Mouse (Mus musculus): ENCODE results near the gene Lmntd2. TPM values are rescaled to one million over a fixed set of nuclear protein-coding genes. Genes with fewer than 3 reads are reported as not detected.

Gene Lmntd2
- polyA plus RNA-seq, 1 experiment from 2014 or later = 0.46 TPM

GRCm38 (mm10) chr7:141215880-141216733 lies 2.2 kb upstream of the Lmntd2 start:
- H3K27ac ChIP-seq (replicated peaks in 1 of 2; ENCODE audit: control insufficient read depth in 1 of 2, insufficient read depth in 1 of 2, low read depth in 2 of 2, low read length in 2 of 2) = peak overlapping the region; percentile 32 to 43
- H3K36me3 ChIP-seq (ENCODE audit: control insufficient read depth, insufficient read depth, low read length) = 0 out of 2 replicates have a peak, but pooled peaks cover 11% of the 10 kb centered on the region
- WGBS = under 1% methylated on average over 40 of the region's 42 CpGs
- no peaks in the 10 kb centered on the region for H3K9me3 ChIP-seq (ENCODE audit: control insufficient read depth, low read length)
- H3K9ac ChIP-seq (ENCODE audit: low read length) = peak overlapping the region; percentile 79
- no peaks in the 10 kb centered on the region; the same call in 1 of the 2 replicates for H3K27me3 ChIP-seq (ENCODE audit: control insufficient read depth, insufficient read depth, low read length)
- H3K4me1 ChIP-seq (ENCODE audit: control insufficient read depth in 2 of 2, insufficient read depth in 2 of 2, low read length in 2 of 2) = peaks cover 14 to 26% of the 10 kb centered on the region in 2 experiments
- H3K4me2 ChIP-seq (ENCODE audit: low read length) = peak overlapping the region; percentile 96
- peak; percentile 0; the same call in 1 of the 2 replicates for ATAC-seq (ENCODE audit: insufficient number of reproducible peaks, insufficient read depth, low FRiP score, low read depth)
- peak overlapping the region; percentile 58 to 61 for H3K4me3 ChIP-seq (ENCODE audit: control insufficient read depth in 1 of 2, insufficient read depth in 1 of 2, low read depth in 1 of 2, low read length in 2 of 2)

- peak; percentile 94 for ATAC-seq (ENCODE audit: insufficient number of reproducible peaks, insufficient read depth, low FRiP score, low read depth)
- WGBS = under 1% methylated on average over 41 of the region's 41 CpGs
- H3K9me3 ChIP-seq (ENCODE audit: control insufficient read depth, low read length) = no peaks in the 10 kb centered on the region
- 0 out of 2 replicates have a peak, but pooled peaks cover 11% of the 10 kb centered on the region for H3K36me3 ChIP-seq (ENCODE audit: control insufficient read depth, insufficient read depth, low read length)
- H3K27me3 ChIP-seq (ENCODE audit: control insufficient read depth, insufficient read depth, low read length) = no peaks in the 10 kb centered on the region; the same call in 1 of the 2 replicates
- peak within 1 kb of the TSS; percentile 58 to 61 for H3K4me3 ChIP-seq (ENCODE audit: control insufficient read depth in 1 of 2, insufficient read depth in 1 of 2, low read depth in 1 of 2, low read length in 2 of 2)
- H3K27ac ChIP-seq (replicated peaks in 1 of 2; ENCODE audit: control insufficient read depth in 1 of 2, insufficient read depth in 1 of 2, low read depth in 2 of 2, low read length in 2 of 2) = peak within 1 kb of the TSS; percentile 43 to 50
- H3K4me1 ChIP-seq (ENCODE audit: control insufficient read depth in 2 of 2, insufficient read depth in 2 of 2, low read length in 2 of 2) = peaks cover 9 to 18% of the 10 kb centered on the region in 2 experiments
- peak within 1 kb of the TSS; percentile 79 for H3K9ac ChIP-seq (ENCODE audit: low read length)
- peak within 1 kb of the TSS; percentile 96 for H3K4me2 ChIP-seq (ENCODE audit: low read length)
These were observed 1.4 kb upstream of the Lmntd2 start, which contains the start of gene Rassf7 for GRCm38 (mm10) chr7:141215101-141215879. TSS of gene Rassf7 (plus strand) at chr7:141215860.

GRCm38 (mm10) chr7:141214310-141214709 lies 430 bp upstream of the Lmntd2 start:
- H3K4me2 ChIP-seq (ENCODE audit: low read length) = no peak overlapping the region
- H3K36me3 ChIP-seq (ENCODE audit: control insufficient read depth, insufficient read depth, low read length) = 0 out of 2 replicates have a peak, but pooled peaks cover 11% of the 10 kb centered on the region
- no peak overlapping the region for H3K27ac ChIP-seq (replicated peaks in 1 of 2; ENCODE audit: control insufficient read depth in 1 of 2, insufficient read depth in 1 of 2, low read depth in 2 of 2, low read length in 2 of 2)
- H3K9ac ChIP-seq (ENCODE audit: low read length) = no peak overlapping the region
- WGBS = 66% methylated on average over 3 of the region's 3 CpGs
- H3K4me1 ChIP-seq (ENCODE audit: control insufficient read depth in 2 of 2, insufficient read depth in 2 of 2, low read length in 2 of 2) = peaks cover 9 to 17% of the 10 kb centered on the region in 2 experiments
- H3K9me3 ChIP-seq (ENCODE audit: control insufficient read depth, low read length) = no peaks in the 10 kb centered on the region
- ATAC-seq (ENCODE audit: insufficient number of reproducible peaks, insufficient read depth, low FRiP score, low read depth) = no peak
- H3K4me3 ChIP-seq (ENCODE audit: control insufficient read depth in 1 of 2, insufficient read depth in 1 of 2, low read depth in 1 of 2, low read length in 2 of 2) = no peak overlapping the region
- H3K27me3 ChIP-seq (ENCODE audit: control insufficient read depth, insufficient read depth, low read length) = no peaks in the 10 kb centered on the region; the same call in 1 of the 2 replicates

- H3K4me2 ChIP-seq (ENCODE audit: low read length) = no peak overlapping the region
- ATAC-seq (ENCODE audit: insufficient number of reproducible peaks, insufficient read depth, low FRiP score, low read depth) = no peak
- H3K9me3 ChIP-seq (ENCODE audit: control insufficient read depth, low read length) = no peaks in the 10 kb centered on the region
- H3K4me3 ChIP-seq (ENCODE audit: control insufficient read depth in 1 of 2, insufficient read depth in 1 of 2, low read depth in 1 of 2, low read length in 2 of 2) = no peak overlapping the region
- 87% methylated on average over 3 of the region's 3 CpGs for WGBS
- peaks cover 9 to 17% of the 10 kb centered on the region in 2 experiments for H3K4me1 ChIP-seq (ENCODE audit: control insufficient read depth in 2 of 2, insufficient read depth in 2 of 2, low read length in 2 of 2)
- no peak overlapping the region for H3K9ac ChIP-seq (ENCODE audit: low read length)
- 0 out of 2 replicates have a peak, but pooled peaks cover 4% of the 10 kb centered on the region for H3K36me3 ChIP-seq (ENCODE audit: control insufficient read depth, insufficient read depth, low read length)
- no peaks in the 10 kb centered on the region; the same call in 1 of the 2 replicates for H3K27me3 ChIP-seq (ENCODE audit: control insufficient read depth, insufficient read depth, low read length)
- H3K27ac ChIP-seq (replicated peaks in 1 of 2; ENCODE audit: control insufficient read depth in 1 of 2, insufficient read depth in 1 of 2, low read depth in 2 of 2, low read length in 2 of 2) = no peak overlapping the region
These were observed 747 bp downstream of the Lmntd2 start for GRCm38 (mm10) chr7:141213133-141213532.

GRCm38 (mm10) chr7:141210606-141211131 lies 3.2 kb downstream of the Lmntd2 start:
- H3K27ac ChIP-seq (replicated peaks in 1 of 2; ENCODE audit: control insufficient read depth in 1 of 2, insufficient read depth in 1 of 2, low read depth in 2 of 2, low read length in 2 of 2) = no peak overlapping the region
- no peaks in the 10 kb centered on the region for H3K9me3 ChIP-seq (ENCODE audit: control insufficient read depth, low read length)
- WGBS = 87% methylated on average over 14 of the region's 14 CpGs
- peaks cover 4 to 7% of the 10 kb centered on the region in 2 experiments; a peak in 3 of 4 replicates for H3K4me1 ChIP-seq (ENCODE audit: control insufficient read depth in 2 of 2, insufficient read depth in 2 of 2, low read length in 2 of 2)
- H3K9ac ChIP-seq (ENCODE audit: low read length) = no peak overlapping the region
- no peaks in the 10 kb centered on the region for H3K36me3 ChIP-seq (ENCODE audit: control insufficient read depth, insufficient read depth, low read length)
- no peak overlapping the region for H3K4me3 ChIP-seq (ENCODE audit: control insufficient read depth in 1 of 2, insufficient read depth in 1 of 2, low read depth in 1 of 2, low read length in 2 of 2)
- ATAC-seq (ENCODE audit: insufficient number of reproducible peaks, insufficient read depth, low FRiP score, low read depth) = no peak
- H3K27me3 ChIP-seq (ENCODE audit: control insufficient read depth, insufficient read depth, low read length) = no peaks in the 10 kb centered on the region; the same call in 1 of the 2 replicates
- no peak overlapping the region for H3K4me2 ChIP-seq (ENCODE audit: low read length)

GRCm38 (mm10) chr7:141210137-141210536 lies 3.7 kb downstream of the Lmntd2 start:
- ATAC-seq (ENCODE audit: insufficient number of reproducible peaks, insufficient read depth, low FRiP score, low read depth) = no peak
- no peaks in the 10 kb centered on the region; the same call in 1 of the 2 replicates for H3K27me3 ChIP-seq (ENCODE audit: control insufficient read depth, insufficient read depth, low read length)
- no peak overlapping the region for H3K27ac ChIP-seq (replicated peaks in 1 of 2; ENCODE audit: control insufficient read depth in 1 of 2, insufficient read depth in 1 of 2, low read depth in 2 of 2, low read length in 2 of 2)
- H3K9me3 ChIP-seq (ENCODE audit: control insufficient read depth, low read length) = no peaks in the 10 kb centered on the region
- no peak overlapping the region for H3K4me3 ChIP-seq (ENCODE audit: control insufficient read depth in 1 of 2, insufficient read depth in 1 of 2, low read depth in 1 of 2, low read length in 2 of 2)
- H3K4me1 ChIP-seq (ENCODE audit: control insufficient read depth in 2 of 2, insufficient read depth in 2 of 2, low read length in 2 of 2) = peaks cover 3 to 5% of the 10 kb centered on the region in 2 experiments; a peak in 3 of 4 replicates
- H3K9ac ChIP-seq (ENCODE audit: low read length) = no peak overlapping the region
- no peak overlapping the region for H3K4me2 ChIP-seq (ENCODE audit: low read length)
- no peaks in the 10 kb centered on the region for H3K36me3 ChIP-seq (ENCODE audit: control insufficient read depth, insufficient read depth, low read length)
- WGBS = 66% methylated on average over 12 of the region's 12 CpGs

- Histone ChIP-seq H3K4me3 (ENCODE audit: control insufficient read depth in 1 of 2, insufficient read depth in 1 of 2, low read depth in 1 of 2, low read length in 2 of 2) (no peak overlapping the region), H3K36me3 (ENCODE audit: control insufficient read depth, insufficient read depth, low read length) (no peaks in the 10 kb centered on the region), H3K9me3 (ENCODE audit: control insufficient read depth, low read length) (no peaks in the 10 kb centered on the region), H3K4me1 (ENCODE audit: control insufficient read depth in 2 of 2, insufficient read depth in 2 of 2, low read length in 2 of 2) (no peaks in the 10 kb centered on the region), H3K27ac (replicated peaks in 1 of 2; ENCODE audit: control insufficient read depth in 1 of 2, insufficient read depth in 1 of 2, low read depth in 2 of 2, low read length in 2 of 2) (no peak overlapping the region), H3K27me3 (ENCODE audit: control insufficient read depth, insufficient read depth, low read length) (no peaks in the 10 kb centered on the region; the same call in 1 of the 2 replicates), H3K4me2 (ENCODE audit: low read length) (no peak overlapping the region), H3K9ac (ENCODE audit: low read length) (no peak overlapping the region)
- whole genome bisulfite sequencing = 60% methylated on average over 3 of the region's 3 CpGs
- ATAC-seq (ENCODE audit: insufficient number of reproducible peaks, insufficient read depth, low FRiP score, low read depth) = no peak
These were observed 4.4 kb downstream of the Lmntd2 start for GRCm38 (mm10) chr7:141209526-141209925.

All from heart, embryonic 14.5 days (tissue).